Mouse (Mus musculus) heart, postnatal 25 days (tissue): ENCODE measurements around the gene Gnai3. TPM values are rescaled to one million over a fixed set of nuclear protein-coding genes. Genes with fewer than 3 reads are reported as not detected.
A peak's percentile ranks its signal among the peaks of the same experiment; 100 is the strongest.

Source experiments
- DNase-seq: peaks from one replicate; pipeline ENCODE4 v3.0.0; 2022; ENCODE audit warnings: low spot score
- intact Hi-C: fragments of 180-260 bp; cut with DNase I; formaldehyde crosslinking; loops from one replicate; pipeline ENCODE4 v1.15.1; 2025
- total RNA-seq, 2 experiments: library from RNA; stranded (reverse); gene quantifications; 2 replicates each; pipeline ENCODE4 v1.2.3; 2021

The Gnai3 gene
- 10 to 100 TPM; 18.5 to 21.3 TPM for total RNA-seq

DNA sequence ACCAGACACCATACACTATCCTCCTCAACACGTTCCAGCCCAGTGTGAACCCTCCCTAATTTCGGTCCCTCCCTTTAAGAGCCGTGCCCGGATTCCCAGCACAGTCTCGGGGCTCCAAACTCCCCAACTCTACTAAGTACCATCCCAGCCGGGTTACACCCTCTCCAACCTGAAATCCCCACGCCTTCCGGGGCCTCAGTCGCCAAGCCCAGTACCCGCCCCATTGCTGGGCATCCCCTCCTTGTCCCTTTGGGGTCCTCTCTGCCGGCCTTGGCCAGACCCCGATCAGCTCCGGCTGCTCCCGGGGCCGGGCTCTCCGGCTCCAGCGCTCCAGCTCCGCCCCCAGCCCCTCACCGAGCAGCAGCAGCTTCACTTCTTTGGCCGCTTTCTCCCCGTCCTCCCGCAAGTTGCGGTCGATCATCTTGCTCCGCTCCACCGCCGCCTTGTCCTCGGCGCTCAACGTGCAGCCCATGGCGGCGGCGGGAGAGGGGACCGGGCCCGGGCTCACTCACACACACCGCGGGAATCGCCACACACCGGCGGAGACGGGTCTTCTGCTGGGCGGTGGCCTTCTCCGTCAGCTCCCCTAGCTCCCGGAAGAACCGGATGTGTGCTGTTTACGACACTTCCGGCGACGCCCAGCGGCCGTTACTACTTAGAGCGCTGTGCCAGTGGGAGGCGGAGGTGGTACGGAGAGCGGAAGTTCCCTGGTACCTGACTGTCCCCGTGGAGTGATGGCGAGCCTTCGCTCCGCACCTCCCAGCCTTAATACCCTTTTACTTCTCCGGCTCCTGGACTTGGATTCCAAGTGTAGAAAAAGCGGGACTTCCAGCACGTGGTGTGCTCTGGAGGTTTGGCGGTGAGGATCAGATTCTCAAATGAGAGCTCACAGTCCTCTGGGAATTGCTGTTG lies at the start of gene Gnai3:
TSS of gene Gnai3 (minus strand) at position 613 of the 912 bp plus-strand sequence.
- intact Hi-C loops, result loop anchor here (5.0 kb wide), 3 partner anchors 128 to 448 kb away; partner anchors contain the start of genes Ahcyl1 and Gstm1
- DNase-seq, result peak; percentile 85

DNA sequence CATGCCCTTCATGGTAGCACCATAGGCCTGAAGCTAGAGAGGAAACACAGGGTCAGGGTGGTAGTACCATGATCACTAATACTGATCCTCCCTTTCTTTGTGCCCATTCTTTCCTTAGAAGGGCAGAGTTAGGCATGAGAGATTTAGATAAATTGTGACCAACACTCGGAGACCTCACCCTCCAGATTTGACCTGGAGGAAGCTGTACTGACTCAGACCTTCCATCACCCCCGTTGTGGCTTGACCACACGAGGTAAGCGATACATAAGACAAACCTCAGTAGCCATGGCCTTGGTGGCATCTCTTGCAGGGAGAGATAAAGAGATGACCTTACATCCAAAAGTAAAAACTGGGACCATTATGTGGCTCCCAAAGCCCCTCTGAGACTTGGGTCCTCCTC lies 49.3 kb upstream of the Gnai3 start:
- DNase-seq, result no peak
- intact Hi-C loops, result no loop called here

DNA sequence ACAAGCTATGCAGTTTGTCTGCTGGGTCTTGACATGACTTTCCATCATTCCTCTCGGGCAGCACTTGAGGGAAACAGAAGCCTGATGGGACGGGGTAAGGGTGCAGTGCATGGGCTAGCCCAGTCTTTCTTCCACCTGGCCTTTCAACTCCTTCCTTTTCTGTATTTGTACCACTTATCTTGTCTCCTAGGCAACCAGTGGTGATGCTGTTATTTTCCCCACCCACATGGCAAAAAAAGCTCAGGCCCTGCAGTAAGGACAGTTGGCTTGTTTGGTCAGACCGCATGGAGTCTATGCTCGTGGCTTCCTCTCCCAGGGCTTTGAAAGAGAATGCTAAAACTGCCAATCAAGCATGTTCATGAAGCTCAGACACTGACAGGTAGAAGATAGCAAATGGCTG lies 47.7 kb upstream of the Gnai3 start:
- no peak for DNase-seq
- intact Hi-C loops, result no loop called here

DNA sequence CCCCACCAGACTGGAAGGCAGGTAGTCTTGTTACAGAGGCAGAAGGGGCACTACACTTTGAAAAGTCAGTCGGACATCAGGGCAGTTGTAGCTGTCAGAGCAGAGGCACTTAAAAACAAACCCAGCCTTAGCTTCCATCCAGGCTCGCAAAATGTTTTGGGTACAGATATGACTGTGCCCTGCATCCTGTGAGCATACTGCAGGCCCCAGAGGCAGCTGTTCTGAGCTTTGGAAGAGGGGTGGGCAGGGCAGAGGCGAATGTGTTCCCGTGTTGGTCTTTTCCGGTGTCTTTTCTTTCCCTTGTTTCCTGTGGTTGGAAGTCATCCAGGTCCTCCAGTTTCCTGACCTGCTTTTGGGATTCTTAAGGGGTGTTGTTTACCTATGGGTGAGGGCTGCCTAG lies 44.0 kb upstream of the Gnai3 start:
- no peak for DNase-seq
- intact Hi-C loops, result no loop called here

DNA sequence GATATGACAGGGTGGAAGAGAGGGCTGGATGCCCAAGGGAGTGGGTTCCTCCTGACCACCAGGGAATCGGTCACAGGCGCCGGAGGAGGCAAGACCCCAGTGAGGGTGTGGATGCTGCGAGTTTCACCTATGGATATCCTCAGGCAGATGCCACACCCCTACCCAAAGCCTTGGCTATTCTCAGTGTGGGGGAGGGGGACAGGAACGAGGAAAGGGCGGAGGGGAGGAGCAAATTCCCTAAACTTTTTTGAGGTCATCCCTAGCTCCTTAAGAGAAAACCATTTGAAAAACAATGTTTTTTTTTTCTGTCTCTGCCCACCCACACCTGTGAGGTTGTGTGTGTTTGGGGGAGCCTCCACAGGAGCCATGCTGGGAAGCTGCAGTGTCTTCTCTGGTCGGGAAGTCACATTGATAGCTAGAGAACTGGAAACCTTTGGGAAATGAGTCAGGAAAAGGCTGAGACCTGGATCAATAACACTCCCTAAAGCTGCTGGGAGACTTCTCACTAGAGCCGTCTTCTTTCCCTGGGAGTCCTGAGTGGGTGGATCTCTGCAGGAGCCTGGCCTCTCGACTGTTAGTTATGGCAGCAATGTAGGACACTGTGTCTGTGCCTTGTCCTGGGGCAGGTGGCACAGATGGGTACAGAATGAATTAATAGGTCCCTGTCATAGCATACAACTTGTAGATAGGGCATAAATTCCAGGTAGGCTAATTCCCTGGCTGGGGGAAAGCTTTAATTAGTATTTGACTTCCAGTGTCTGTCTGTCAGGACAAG lies 43.0 kb upstream of the Gnai3 start:
- intact Hi-C loops, result no loop called here
- DNase-seq, result no peak

DNA sequence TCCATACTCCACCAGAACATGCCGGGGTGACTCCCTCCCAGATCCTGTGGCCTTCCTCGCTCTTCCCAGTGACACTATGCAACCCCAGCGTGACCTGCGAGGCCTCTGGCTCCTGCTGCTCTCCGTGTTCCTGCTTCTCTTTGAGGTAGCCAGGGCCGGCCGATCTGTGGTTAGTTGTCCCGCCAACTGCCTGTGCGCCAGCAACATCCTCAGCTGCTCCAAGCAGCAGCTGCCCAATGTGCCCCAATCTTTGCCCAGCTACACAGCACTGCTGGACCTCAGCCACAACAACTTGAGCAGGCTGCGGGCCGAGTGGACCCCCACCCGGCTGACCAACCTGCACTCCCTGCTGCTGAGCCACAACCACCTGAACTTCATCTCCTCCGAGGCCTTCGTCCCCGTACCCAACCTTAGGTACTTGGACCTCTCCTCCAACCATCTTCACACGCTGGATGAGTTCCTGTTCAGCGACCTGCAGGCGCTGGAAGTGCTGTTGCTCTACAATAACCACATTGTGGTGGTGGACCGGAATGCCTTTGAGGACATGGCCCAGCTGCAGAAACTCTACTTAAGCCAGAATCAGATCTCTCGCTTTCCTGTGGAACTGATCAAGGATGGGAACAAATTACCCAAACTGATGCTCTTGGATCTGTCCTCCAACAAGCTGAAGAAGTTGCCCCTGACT lies 41.3 kb upstream of the Gnai3 start:
- intact Hi-C loops, result no loop called here
- no peak for DNase-seq

DNA sequence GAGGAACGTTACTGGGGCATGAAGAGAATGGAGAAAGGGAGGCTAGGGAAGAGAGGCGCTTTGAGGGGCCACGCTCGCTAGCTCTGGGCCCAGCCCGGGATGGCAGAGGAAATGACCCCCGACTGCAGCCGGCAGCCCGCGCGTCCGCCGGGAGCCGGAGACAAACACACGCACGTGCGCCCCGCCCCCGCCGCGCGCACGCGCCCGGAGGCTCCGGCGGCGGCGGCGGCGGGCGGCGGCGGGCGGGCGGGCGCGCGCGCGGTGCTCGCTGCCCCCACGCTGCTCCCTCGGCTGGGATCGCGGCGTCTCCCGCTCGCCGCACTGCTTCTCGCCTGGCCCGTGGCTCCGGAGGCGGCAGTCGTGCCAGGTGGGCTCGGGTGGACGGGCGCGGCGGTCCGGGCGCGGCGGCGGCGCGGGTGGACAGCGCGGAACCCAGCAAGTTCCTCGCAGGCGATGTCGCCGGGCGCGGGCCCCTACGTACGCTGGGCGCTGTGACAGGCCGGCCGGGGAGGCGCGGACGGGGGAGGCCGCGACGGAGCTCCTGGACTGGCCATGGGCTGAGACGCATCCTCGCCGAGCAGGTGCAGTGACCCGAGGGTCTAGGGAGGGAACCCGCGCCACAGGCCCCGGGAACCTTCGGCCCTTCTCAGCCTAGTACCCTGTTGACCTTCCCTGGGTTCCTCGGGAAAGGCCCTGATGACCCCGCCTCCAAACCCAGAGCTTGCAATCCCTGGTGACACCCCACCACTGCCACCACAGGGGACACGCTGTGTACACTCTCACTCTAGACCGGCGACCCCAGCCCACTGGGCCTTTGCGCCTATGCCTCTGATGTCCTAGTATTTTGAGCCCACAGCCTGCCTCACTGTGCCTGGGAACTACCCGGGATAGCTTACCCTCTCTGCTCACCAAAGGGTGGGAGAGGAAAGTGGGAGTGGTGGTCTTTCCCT lies 40.4 kb upstream of the Gnai3 start, which contains the start of gene Amigo1:
TSS of gene Amigo1 (plus strand) at position 238 of the 950 bp plus-strand sequence.
- no peak for DNase-seq
- intact Hi-C loops, result loop anchor here (1.0 kb wide), 1 partner anchor 23 kb away; no protein-coding TSS in a partner anchor

DNA sequence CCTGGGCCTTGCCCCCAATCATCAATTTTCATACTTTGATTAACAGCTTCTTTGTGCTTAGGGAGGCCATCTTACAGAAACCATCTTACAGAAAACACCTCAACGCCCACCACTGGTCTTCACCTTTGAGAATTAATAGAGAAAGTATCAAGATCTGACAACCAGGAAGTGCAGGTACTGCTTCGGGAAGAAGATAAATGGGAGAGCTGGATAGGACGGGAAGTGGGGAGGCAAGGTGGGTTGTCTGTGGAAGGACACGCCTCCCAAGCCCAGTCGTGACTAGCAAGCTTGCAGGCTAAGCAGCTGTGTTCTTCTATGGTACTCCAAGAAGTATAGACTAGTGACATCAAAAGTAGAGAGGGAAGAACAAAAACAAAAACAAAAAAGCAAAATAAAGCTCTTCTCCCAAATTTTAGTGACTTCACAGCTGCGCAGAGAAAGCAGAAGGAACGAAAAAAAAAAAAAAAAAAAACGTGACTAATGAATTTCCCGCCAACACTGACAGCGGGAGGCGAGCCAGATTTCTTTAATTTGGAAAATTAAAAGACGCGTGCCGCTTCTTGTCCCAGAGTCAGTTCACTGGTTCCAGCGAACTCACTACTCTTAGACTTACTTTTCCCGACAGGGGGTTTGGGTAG lies 39.6 kb upstream of the Gnai3 start:
- intact Hi-C loops, result loop anchor here (1.0 kb wide), 1 partner anchor 24 kb away; no protein-coding TSS in a partner anchor
- DNase-seq, result no peak

DNA sequence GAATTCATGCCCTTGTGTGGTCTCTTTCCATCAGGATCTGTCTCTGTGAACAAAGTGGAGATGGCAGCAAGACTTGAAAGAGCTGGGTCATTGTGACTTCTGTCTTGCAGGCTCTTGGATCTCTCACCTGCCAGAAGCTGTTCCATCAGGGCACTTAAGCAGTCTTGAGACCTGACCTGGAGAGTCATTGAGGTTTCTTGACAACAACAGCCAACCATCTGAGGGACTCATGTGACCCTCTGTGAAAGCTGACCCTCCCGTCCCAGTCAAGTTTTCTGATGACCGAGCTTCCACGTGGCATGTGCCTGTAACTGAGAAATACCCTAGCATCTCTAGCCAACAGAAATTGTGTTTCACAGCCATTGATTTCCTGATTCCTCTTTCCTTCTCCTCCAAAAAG lies 38.8 kb upstream of the Gnai3 start:
- DNase-seq, result no peak
- intact Hi-C loops, result no loop called here

DNA sequence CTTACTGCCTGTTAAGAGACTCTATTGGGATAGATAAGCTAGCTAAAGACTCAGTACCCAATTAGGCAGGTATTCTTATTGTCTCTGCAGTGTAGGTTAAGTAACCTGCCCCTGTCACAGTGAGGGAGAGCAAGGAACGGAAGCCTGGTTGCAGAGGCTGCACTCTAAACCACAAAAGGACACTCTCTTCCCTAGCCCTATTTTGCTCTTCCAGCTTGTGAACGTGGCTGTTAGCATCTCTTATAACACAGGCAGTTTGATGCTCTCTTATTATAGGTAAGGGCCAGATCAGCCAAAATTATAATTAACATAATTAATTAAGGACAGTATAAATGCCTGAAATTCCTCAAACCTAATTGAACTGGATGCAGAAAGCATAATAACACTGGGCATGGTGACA lies 34.6 kb upstream of the Gnai3 start:
- intact Hi-C loops, result no loop called here
- no peak for DNase-seq

DNA sequence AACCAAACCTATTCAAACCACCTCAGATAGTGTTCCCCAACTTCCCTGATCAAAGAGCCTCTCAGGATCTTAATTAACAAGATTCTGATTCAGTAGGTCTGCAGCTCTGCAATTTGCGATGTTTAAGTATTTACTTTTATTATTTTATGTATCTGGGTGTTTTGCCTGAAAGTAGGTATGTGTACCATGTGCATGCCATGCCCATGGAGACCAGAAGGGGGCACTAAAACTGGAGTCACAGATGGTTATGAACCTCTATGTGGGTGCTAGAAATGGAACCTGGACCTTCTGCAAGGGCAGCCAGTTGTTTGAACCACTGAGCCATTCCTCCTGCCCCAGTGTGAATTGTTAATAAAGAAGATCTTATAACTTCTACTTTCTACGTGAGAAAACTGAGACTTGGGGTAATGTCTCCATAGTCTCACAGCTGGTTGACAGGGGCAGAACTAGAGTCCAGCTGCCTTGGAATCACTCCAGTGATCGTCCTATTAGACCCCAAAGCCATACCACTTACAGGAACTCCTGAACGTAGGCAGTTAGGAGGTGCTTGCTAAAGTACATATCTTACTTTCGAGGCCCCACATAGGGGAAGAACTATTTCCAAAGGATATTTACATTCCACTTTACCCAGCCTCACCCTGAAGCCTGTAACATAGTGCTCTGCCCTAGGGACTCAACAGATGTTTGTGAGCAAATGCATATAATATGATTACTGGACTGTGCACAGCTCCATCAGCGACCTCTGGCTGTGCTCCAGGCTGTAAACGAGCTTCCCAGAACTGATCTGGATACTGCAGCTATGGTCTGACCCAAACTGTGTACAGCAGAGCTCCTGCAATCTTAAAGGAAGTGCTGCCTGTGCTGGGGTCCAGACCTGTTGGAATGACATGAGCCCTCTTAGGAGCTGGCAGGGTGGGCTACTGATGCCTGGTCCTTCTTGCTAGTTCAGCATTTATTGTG lies 33.1 kb upstream of the Gnai3 start:
- no peak for DNase-seq
- intact Hi-C loops, result no loop called here

DNA sequence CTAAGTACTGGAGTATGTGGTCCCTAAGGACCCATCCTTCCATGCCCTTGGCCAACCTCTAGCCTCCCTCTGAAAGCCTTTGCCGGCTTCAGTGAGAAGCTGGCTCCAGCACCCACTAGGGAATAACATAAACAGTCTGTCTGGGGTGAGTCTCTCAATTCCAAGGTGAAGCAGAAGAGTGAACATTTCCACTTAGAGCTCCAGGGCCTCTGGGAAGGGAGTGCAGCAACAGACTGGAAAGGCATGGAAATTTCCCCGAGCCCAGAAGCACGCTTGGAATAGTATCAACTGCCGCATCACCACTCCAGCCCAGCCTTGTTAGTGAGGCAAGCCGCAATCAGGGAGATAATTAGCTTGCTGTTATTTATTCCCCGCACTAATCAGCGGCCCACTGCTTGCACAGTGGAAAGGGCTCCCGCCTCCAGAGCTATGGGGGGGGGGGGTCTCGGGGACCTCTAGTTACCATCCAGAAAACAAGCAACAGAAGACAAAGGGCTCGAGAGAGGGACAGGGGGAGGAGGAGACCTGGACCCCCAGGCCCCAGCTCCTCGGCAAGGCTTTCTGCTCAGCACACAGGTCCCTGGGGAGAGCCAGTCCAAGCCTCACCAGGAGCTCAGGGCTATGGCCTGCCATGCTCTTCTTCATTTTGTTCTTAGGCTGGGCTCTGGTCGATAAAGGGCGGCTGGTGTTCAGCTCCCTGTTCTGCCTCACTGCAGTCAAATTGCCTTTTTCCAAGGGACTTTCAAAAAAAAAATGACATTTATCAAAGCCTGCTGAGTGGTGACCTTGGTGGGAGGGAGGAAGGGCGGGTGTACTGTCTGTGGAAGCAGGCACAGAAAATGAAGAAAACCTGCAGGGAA lies 29.0 kb upstream of the Gnai3 start:
- intact Hi-C loops, result no loop called here
- no peak for DNase-seq

DNA sequence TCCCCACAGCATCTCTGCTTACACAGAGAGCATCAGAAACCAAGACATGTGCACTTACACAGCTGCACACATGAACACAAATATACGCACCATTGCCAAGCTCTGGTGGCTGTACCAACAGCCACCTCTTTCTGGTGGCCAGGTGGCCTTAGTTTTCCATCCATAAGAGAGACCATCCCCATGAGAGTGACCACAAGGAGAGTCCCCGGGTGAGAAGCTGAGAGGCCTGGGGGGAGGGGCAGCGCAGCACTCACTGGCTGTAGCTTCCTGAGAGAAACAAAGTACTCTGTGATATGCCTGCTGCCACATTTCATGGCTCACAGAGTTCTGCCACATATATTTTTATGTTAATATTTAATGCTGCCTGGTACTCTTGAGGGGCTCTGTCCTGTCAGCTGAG lies 23.3 kb upstream of the Gnai3 start:
- DNase-seq, result no peak
- intact Hi-C loops, result loop anchor here (5.0 kb wide), 1 partner anchor 88 kb away; the partner anchor contains the start of gene Psma5

DNA sequence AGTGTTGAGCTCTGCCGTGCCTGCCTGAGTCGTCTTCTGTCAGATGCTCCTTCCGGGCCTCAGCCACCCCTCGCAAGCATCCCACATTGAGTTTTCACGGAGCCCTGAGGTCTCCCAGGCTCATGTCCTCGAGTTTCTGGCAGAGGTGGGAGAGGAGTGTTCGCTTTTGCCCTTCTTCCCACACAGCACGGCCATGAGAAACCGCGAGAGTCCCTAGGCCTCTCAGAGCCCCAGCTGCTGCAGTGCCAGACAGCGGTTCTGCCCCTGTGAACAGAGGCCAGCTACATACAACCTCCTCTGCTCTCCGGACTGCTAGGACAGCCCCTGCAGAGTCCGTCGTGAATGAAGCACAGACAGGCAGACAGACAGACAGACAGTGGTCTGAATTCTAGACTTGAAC lies 21.6 kb upstream of the Gnai3 start:
- intact Hi-C loops, result loop anchor here (5.0 kb wide), 1 partner anchor 90 kb away; the partner anchor contains the start of gene Psma5
- no peak for DNase-seq

DNA sequence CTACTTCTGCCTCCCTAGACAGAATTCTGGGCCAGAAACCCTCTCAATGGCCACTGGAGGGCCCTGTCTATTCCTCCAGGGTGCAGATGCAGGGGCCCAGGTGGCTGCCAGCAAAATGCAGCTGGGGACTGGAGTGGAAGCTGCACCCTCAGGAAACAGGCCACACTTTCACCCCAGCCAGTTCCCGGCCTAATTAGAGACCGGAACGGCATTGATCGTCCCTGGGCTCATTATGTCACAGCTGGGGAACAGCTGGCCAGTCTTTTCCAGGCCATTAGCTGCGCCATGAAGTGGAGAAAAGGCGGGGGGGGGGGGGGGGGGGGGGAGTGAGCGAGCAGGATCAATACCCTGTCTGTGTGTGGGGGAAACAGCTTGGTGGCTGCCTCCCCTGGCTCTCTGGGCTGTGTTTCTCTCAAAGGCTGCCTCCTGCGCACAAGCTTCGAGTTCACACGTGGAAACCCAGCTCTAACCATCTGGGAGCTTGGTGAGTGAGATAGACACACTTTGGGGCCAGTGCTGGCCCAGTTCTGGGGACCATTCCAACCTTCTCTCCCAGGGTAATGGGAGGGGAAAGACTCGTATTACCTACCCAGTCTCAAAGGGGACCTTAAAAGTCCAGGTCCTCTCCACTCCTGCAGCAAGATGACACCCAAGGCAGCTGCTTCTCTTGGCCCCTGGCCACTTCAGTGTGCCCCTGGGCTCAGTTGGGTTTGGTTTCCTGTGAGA lies 20.7 kb upstream of the Gnai3 start:
- no peak for DNase-seq
- intact Hi-C loops, result loop anchor here (5.0 kb wide), 1 partner anchor 91 kb away; the partner anchor contains the start of gene Psma5
